Mouse (Mus musculus): Measurements from ENCODE around the gene Ginm1.

GRCm38 (mm10) chr10:7772346-7772745, 20.3 kb downstream of the Ginm1 start:
- no peak for TF ChIP-seq POLR2A (IDR thresholded peaks at IDR 0.05; ENCODE audit: low read depth, low read length)
- TF ChIP-seq CTCF (IDR thresholded peaks at IDR 0.05; ENCODE audit: borderline replicate concordance, insufficient read depth, low read length): no peak

Measured in embryonic fibroblast, embryonic 13.5 days (primary cell).